Mouse (Mus musculus) Muller cell, postnatal 12 days (primary cell): ENCODE results near the gene Nub1.

Experiments used
- DNase-seq: peaks from one replicate; pipeline ENCODE4 v3.0.0-alpha.2; 2015; ENCODE audit errors: inconsistent ontology term

Gene Nub1

GRCm38 (mm10) chr5:24696704-24697103 is 11.4 kb downstream of the Nub1 start:
- DNase-seq, result no peak

GRCm38 (mm10) chr5:24701271-24701670 is 15.9 kb downstream of the Nub1 start:
- no peak for DNase-seq

GRCm38 (mm10) chr5:24704615-24705014 is 19.3 kb downstream of the Nub1 start:
- peak; percentile 71 for DNase-seq

- peak; percentile 66 for DNase-seq
These were observed 24.6 kb downstream of the Nub1 start for GRCm38 (mm10) chr5:24709962-24710361.

GRCm38 (mm10) chr5:24711615-24712014 is 26.3 kb downstream of the Nub1 start:
- DNase-seq, result no peak

GRCm38 (mm10) chr5:24713199-24713598 is 27.9 kb downstream of the Nub1 start:
- no peak for DNase-seq

- DNase-seq, result no peak
These were observed 28.7 kb downstream of the Nub1 start for GRCm38 (mm10) chr5:24713987-24714386.

- DNase-seq, result no peak
These were observed 32.7 kb downstream of the Nub1 start for GRCm38 (mm10) chr5:24718076-24718475.

GRCm38 (mm10) chr5:24719852-24720251 is 34.5 kb downstream of the Nub1 start:
- no peak for DNase-seq

- DNase-seq, result no peak
These were observed 38.4 kb downstream of the Nub1 start for GRCm38 (mm10) chr5:24723527-24724269.

GRCm38 (mm10) chr5:24724270-24724634 is 38.9 kb downstream of the Nub1 start:
- DNase-seq, result no peak

GRCm38 (mm10) chr5:24724805-24725204 is 39.5 kb downstream of the Nub1 start:
- DNase-seq, result no peak

- DNase-seq, result no peak
These were observed 40.6 kb downstream of the Nub1 start for GRCm38 (mm10) chr5:24725897-24726296.

GRCm38 (mm10) chr5:24726901-24727836 is 41.8 kb downstream of the Nub1 start:
- no peak for DNase-seq

GRCm38 (mm10) chr5:24729797-24730487 is 44.6 kb downstream of the Nub1 start:
- no peak for DNase-seq

GRCm38 (mm10) chr5:24730488-24730871 is 45.1 kb downstream of the Nub1 start, which contains the start of gene Wdr86:
TSS of gene Wdr86 (minus strand) at chr5:24730727.
- DNase-seq, result no peak

- no peak for DNase-seq
These were observed 45.7 kb downstream of the Nub1 start for GRCm38 (mm10) chr5:24730986-24731385.

GRCm38 (mm10) chr5:24733134-24733533 is 47.8 kb downstream of the Nub1 start:
- peak; percentile 79 for DNase-seq

- DNase-seq, result no peak
These were observed 48.6 kb downstream of the Nub1 start for GRCm38 (mm10) chr5:24733771-24734426.

GRCm38 (mm10) chr5:24737595-24737994 is 52.3 kb downstream of the Nub1 start:
- DNase-seq, result no peak

GRCm38 (mm10) chr5:24738517-24738916 is 53.2 kb downstream of the Nub1 start:
- DNase-seq, result no peak
